Mouse (Mus musculus) limb, embryonic 15.5 days (tissue): ENCODE measurements around the gene H2-DMb2. TPM values are rescaled to one million over a fixed set of nuclear protein-coding genes. Genes with fewer than 3 reads are reported as not detected.
A peak's percentile ranks its signal among the peaks of the same experiment; 100 is the strongest.

Experiments used
- ATAC-seq: fragments of 200-750 bp; cut with Nextera tagmentation; 2 replicates; pipeline ENCODE4 v1.8.0; 2017; ENCODE audit warnings: low read depth, moderate TSS enrichment; ENCODE audit not compliant: insufficient number of reproducible peaks, low FRiP score, low TSS enrichment
- H3K27ac ChIP-seq: fragments of 300-500 bp; sonication (generic); 2 replicates; pipeline ENCODE4 v1.5.1; 2015; ENCODE audit warnings: moderate library complexity, mild to moderate bottlenecking, inconsistent platforms
- H3K27me3 ChIP-seq: fragments of 300-500 bp; sonication (generic); 2 replicates; pipeline ENCODE4 v1.6.1; 2015; ENCODE audit warnings: inconsistent platforms
- H3K36me3 ChIP-seq: fragments of 300-500 bp; sonication (generic); 2 replicates; pipeline ENCODE4 v1.6.1; 2015; ENCODE audit warnings: inconsistent platforms
- H3K4me1 ChIP-seq: fragments of 300-500 bp; sonication (generic); 2 replicates; pipeline ENCODE4 v1.6.1; 2015; ENCODE audit warnings: inconsistent platforms
- H3K4me2 ChIP-seq: fragments of 300-500 bp; sonication (generic); 2 replicates; pipeline ENCODE4 v1.6.1; 2015; ENCODE audit warnings: mild to moderate bottlenecking, inconsistent platforms
- H3K4me3 ChIP-seq: fragments of 300-500 bp; sonication (generic); 2 replicates; pipeline ENCODE4 v1.5.1; 2015; ENCODE audit warnings: mild to moderate bottlenecking, inconsistent platforms
- H3K9ac ChIP-seq: fragments of 300-500 bp; sonication (generic); 2 replicates; pipeline ENCODE4 v1.6.1; 2015; ENCODE audit warnings: inconsistent platforms
- H3K9me3 ChIP-seq: fragments of 300-500 bp; sonication (generic); 2 replicates; pipeline ENCODE4 v1.6.1; 2016; ENCODE audit warnings: inconsistent platforms
- WGBS: fragments of 180-500 bp; shearing (Covaris S2); methylation state at CpG from one replicate; pipeline ENCODE4 v1.1.7; 2015; 5-methylcytosine and 5-hydroxymethylcytosine counted together
- polyA plus RNA-seq: library from polyadenylated mRNA; unstranded; fragments of >200 nt; fragmentation: Nextera tagmentation; extraction: Ambion mirVana; gene quantifications from 2 replicates; pipeline ENCODE4 v1.2.1, GENCODE M21; 2015

Gene H2-DMb2
- polyA plus RNA-seq = 0.37 and 0.38 TPM in 2 replicates

DNA sequence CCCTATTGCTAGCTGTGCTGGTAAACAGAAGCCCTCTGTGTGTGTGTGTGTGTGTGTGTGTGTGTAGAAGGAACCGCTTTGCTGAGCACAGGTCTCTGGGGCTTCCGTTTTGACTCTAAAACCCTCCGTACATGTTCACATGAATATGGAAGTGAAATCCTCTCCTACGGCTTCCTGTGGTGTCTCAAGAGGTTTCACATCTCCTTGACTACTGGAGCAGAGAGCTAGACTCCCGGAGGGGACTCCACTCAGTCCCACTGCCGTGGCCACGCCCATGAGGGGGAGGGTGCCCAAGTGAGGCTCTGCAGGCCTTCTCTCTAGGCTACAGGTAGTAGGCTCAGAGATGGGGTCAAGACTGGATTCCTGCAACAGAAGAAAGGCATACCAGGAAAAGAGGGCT is at the start of gene H2-DMb2:
H2-DMb2 (plus strand) TSS at position 275 of the 400 bp plus-strand sequence.
- Histone ChIP-seq H3K9ac (no peak within 1 kb of the TSS), H3K27ac (no peak within 1 kb of the TSS), H3K27me3 (peaks cover 37% of the 10 kb centered on the region), H3K9me3 (no peaks in the 10 kb centered on the region), H3K4me1 (peaks cover 21% of the 10 kb centered on the region), H3K4me2 (no peak within 1 kb of the TSS), H3K4me3 (no peak within 1 kb of the TSS), H3K36me3 (no peaks in the 10 kb centered on the region)
- no peak for ATAC-seq
- WGBS = 36% methylated on average over 7 of the region's 7 CpGs

DNA sequence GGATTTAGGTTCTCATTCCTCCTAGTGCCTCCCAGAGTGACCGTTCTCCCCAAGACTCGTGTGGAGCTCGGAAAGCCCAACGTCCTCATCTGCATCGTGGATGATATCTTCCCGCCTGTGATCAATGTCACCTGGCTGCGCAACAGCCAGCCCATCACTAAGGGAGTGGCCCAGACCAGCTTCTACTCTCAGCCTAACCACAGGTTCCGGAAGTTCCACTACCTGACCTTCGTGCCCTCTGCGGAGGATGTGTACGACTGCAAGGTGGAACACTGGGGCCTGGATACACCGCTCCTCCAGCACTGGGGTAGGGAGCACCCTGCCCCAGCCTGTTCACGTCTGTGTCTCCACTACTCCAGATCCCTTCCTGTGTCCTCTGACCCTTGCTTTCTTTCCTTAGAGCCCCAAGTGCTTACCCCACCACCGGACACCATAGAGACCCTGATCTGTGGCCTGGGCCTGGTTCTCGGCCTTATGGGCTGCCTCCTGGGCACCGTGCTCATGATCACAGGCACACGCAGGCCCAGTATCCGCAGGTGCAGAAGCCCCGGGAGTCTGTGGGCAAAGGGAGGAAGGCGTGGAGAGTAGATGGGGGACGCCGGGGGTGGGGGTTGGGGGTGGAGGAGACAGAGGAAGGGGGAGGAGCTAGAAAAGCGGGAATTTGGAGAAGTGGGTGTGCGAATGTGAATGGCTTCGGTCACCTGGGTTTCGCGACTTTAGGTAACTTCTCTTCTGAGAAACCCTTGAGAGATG is 48.6 kb upstream of the H2-DMb2 start:
- H3K9me3 ChIP-seq = no peaks in the 10 kb centered on the region
- ATAC-seq = no peak; the same call in 1 of the 2 replicates
- no peak overlapping the region for H3K27ac ChIP-seq
- H3K4me1 ChIP-seq = no peaks in the 10 kb centered on the region; the same call in 1 of the 2 replicates
- H3K27me3 ChIP-seq = no peaks in the 10 kb centered on the region
- no peak overlapping the region for H3K4me2 ChIP-seq
- H3K9ac ChIP-seq = no peak overlapping the region
- 85% methylated on average over 27 of the region's 27 CpGs for WGBS
- no peaks in the 10 kb centered on the region for H3K36me3 ChIP-seq
- H3K4me3 ChIP-seq = no peak overlapping the region

DNA sequence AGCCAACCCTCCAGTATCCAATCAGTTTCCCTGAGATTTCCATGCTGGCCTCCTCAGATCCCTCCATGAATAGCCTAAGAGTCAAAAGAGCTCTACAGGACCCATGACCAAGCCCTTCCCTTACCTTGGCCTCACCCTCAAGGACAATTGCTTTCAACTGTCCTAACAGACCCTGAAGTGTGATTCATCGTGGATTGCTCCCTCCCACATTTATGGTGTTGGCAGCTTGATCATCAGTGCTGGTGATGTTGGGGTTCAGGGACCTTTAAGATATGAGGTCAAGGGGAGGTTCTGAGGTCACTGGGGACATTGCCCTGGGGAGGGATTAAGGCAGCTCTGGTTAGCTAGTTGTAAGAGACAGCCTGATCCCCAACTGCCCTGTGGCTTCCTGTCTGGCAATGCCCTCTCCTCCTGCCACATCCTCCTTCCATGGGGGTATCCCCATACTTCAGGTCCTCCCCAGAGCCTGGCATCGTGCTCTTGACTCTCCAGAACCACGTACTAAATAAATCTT is 46.6 kb upstream of the H2-DMb2 start:
- Histone ChIP-seq H3K4me1 (peaks cover 4% of the 10 kb centered on the region; the same call in 1 of the 2 replicates), H3K4me3 (no peak overlapping the region), H3K4me2 (no peak overlapping the region), H3K27ac (no peak overlapping the region), H3K27me3 (no peaks in the 10 kb centered on the region), H3K9me3 (no peaks in the 10 kb centered on the region), H3K9ac (no peak overlapping the region), H3K36me3 (no peaks in the 10 kb centered on the region)
- ATAC-seq = no peak
- 63% methylated on average over 3 of the region's 3 CpGs for WGBS

- 55% methylated on average over 5 of the region's 5 CpGs for WGBS
- H3K9me3 ChIP-seq = no peaks in the 10 kb centered on the region
- H3K27me3 ChIP-seq = no peaks in the 10 kb centered on the region
- H3K27ac ChIP-seq = no peak overlapping the region
- H3K9ac ChIP-seq = no peak overlapping the region
- no peak overlapping the region for H3K4me2 ChIP-seq
- H3K4me1 ChIP-seq = peaks cover 7% of the 10 kb centered on the region; the same call in 1 of the 2 replicates
- no peak overlapping the region for H3K4me3 ChIP-seq
- H3K36me3 ChIP-seq = no peaks in the 10 kb centered on the region
- ATAC-seq = no peak
These were observed 45.8 kb upstream of the H2-DMb2 start for GRCm38 (mm10) chr17:34097272-34097671.

DNA sequence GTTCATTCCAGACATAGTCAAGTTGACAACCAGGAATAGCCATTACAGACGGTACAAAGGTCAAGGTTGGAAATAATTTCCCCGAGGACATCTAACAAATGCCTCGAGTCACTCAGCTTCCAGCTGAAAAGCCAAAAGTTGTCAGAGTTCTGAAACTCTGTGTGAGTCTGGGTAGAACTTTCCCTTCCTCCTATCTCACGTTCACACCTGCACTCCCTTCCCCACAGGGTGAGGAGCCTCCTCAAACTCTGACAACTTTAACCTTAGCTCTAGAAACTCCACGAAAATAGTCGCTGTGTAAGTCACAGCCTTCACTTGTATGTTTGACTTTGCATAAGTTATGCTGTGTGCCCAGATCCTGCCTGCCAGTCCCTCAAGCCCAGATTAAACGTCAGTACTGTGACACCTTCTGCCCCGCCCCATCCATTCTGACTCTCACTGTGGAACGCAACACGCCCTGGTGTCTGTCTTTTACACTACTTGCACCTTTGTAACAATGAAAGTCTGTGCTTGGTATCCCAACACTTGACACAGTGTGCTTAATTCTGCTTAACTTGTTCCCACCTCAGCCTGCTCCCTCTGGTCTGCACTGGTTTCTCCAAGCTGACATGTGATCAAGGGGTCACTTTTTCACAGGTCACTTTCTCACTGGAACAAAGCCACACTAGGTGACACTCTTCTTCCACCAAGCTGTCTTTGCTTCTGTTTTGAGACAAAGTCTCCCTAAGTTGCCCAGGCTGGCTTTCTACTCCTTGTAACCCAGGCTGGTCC is 44.2 kb upstream of the H2-DMb2 start:
- WGBS = 45% methylated on average over 10 of the region's 10 CpGs
- no peaks in the 10 kb centered on the region for H3K27me3 ChIP-seq
- H3K4me1 ChIP-seq = peaks cover 7% of the 10 kb centered on the region; the same call in 1 of the 2 replicates
- ATAC-seq = no peak
- no peak overlapping the region for H3K4me3 ChIP-seq
- no peaks in the 10 kb centered on the region for H3K9me3 ChIP-seq
- no peak overlapping the region for H3K4me2 ChIP-seq
- no peak overlapping the region for H3K27ac ChIP-seq
- H3K36me3 ChIP-seq = no peaks in the 10 kb centered on the region
- no peak overlapping the region for H3K9ac ChIP-seq

GRCm38 (mm10) chr17:34099531-34099930 is 43.6 kb upstream of the H2-DMb2 start:
- Histone ChIP-seq H3K4me3 (no peak overlapping the region), H3K27ac (no peak overlapping the region), H3K9me3 (no peaks in the 10 kb centered on the region), H3K9ac (no peak overlapping the region), H3K27me3 (no peaks in the 10 kb centered on the region), H3K4me1 (peaks cover 7% of the 10 kb centered on the region; the same call in 1 of the 2 replicates), H3K36me3 (no peaks in the 10 kb centered on the region), H3K4me2 (no peak overlapping the region)
- no peak for ATAC-seq
- 28% methylated on average over 5 of the region's 5 CpGs for whole genome bisulfite sequencing

DNA sequence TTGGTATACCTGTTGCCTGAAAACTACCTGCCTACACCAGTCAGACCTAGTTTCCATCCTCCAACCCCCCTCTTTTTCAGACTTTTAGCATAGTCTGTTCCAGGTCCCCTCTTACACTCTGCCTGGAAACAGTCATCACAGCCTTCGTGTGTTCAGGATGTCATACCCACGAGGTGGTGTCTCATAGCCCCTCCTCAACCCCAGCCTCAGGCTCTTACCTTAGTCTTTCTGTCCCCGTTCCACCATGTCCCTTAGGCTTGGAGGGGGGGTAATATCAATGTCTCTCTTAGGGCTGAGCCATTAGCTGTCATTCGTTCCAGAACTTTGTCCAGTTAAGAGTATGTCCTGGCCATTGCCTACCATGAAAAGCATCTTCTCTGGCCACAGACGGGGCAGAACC is 41.9 kb upstream of the H2-DMb2 start:
- WGBS = 33% methylated on average over 5 of the region's 5 CpGs
- H3K4me2 ChIP-seq = no peak overlapping the region

GRCm38 (mm10) chr17:34101604-34102032 is 41.5 kb upstream of the H2-DMb2 start:
- Histone ChIP-seq H3K4me3 (0 out of 2 replicates have a peak overlapping the region, but pooled peaks have one; percentile 7), H3K27ac (no peak overlapping the region), H3K4me2 (peak overlapping the region; percentile 34; the same call in 1 of the 2 replicates)

More for the DNA sequence above, 41.9 kb upstream of the H2-DMb2 start:
- Histone ChIP-seq H3K4me1 (peaks cover 7% of the 10 kb centered on the region; the same call in 1 of the 2 replicates), H3K4me3 (no peak overlapping the region), H3K27me3 (no peaks in the 10 kb centered on the region), H3K9me3 (no peaks in the 10 kb centered on the region), H3K9ac (no peak overlapping the region), H3K36me3 (no peaks in the 10 kb centered on the region), H3K27ac (no peak overlapping the region)
- ATAC-seq = peak; percentile 23; the same call in 1 of the 2 replicates

GRCm38 (mm10) chr17:34102831-34103230 is 40.3 kb upstream of the H2-DMb2 start:
- no peak for ATAC-seq
- no peak overlapping the region for H3K27ac ChIP-seq
- 76% methylated on average over 6 of the region's 6 CpGs for WGBS

More at GRCm38 (mm10) chr17:34101604-34102032, 41.5 kb upstream of the H2-DMb2 start:
- WGBS = 7% methylated on average over 12 of the region's 12 CpGs
- no peaks in the 10 kb centered on the region for H3K9me3 ChIP-seq
- no peaks in the 10 kb centered on the region for H3K36me3 ChIP-seq
- no peak overlapping the region for H3K9ac ChIP-seq
- H3K27me3 ChIP-seq = no peaks in the 10 kb centered on the region
- ATAC-seq = peak; percentile 70; the same call in 1 of the 2 replicates
- H3K4me1 ChIP-seq = peaks cover 7% of the 10 kb centered on the region; the same call in 1 of the 2 replicates

DNA sequence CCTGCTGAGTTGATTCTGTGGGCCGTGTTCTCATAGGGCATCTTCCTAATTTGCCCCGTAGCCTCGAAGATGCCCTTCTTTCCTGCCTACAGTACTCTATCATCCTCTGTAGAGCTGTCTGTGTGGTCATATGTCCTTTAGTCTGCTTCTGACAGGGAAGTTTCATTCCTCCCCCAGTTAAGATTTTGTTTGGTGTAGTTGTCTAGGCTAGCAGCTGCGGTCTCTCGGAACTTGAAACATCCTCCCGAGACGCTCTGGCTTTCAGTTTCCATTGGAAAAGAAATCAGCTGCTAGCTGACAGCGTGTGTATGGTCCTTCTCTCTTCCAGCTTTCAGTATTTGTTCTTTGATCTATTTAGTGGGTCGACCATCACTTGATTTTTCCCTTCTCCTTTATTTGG is 38.3 kb upstream of the H2-DMb2 start:
- Histone ChIP-seq H3K36me3 (peaks cover 8% of the 10 kb centered on the region), H3K27ac (no peak overlapping the region), H3K4me3 (no peak overlapping the region), H3K9ac (no peak overlapping the region), H3K4me2 (no peak overlapping the region), H3K9me3 (no peaks in the 10 kb centered on the region), H3K27me3 (no peaks in the 10 kb centered on the region), H3K4me1 (peaks cover 7% of the 10 kb centered on the region; the same call in 1 of the 2 replicates)
- no peak for ATAC-seq
- WGBS = 85% methylated on average over 9 of the region's 9 CpGs

More at GRCm38 (mm10) chr17:34102831-34103230, 40.3 kb upstream of the H2-DMb2 start:
- no peaks in the 10 kb centered on the region for H3K36me3 ChIP-seq
- H3K9me3 ChIP-seq = no peaks in the 10 kb centered on the region
- H3K4me3 ChIP-seq = no peak overlapping the region
- no peaks in the 10 kb centered on the region for H3K27me3 ChIP-seq
- peaks cover 7% of the 10 kb centered on the region; the same call in 1 of the 2 replicates for H3K4me1 ChIP-seq
- H3K4me2 ChIP-seq = no peak overlapping the region
- no peak overlapping the region for H3K9ac ChIP-seq

- WGBS = 81% methylated on average over 7 of the region's 7 CpGs
- peaks cover 26% of the 10 kb centered on the region for H3K36me3 ChIP-seq
- H3K4me2 ChIP-seq = no peak overlapping the region
- H3K4me3 ChIP-seq = no peak overlapping the region
- ATAC-seq = no peak
- no peak overlapping the region for H3K27ac ChIP-seq
- H3K9ac ChIP-seq = no peak overlapping the region
- H3K27me3 ChIP-seq = no peaks in the 10 kb centered on the region
- no peaks in the 10 kb centered on the region for H3K9me3 ChIP-seq
- peaks cover 3% of the 10 kb centered on the region; the same call in 1 of the 2 replicates for H3K4me1 ChIP-seq
These were observed 36.6 kb upstream of the H2-DMb2 start for GRCm38 (mm10) chr17:34106555-34106954.
